Mouse (Mus musculus): ENCODE measurements at regions not wholly inside any gene's neighbourhood (a gene's known extent, or its start where the extent isn't known, plus 50 kb on each side); places are given as distances from the start of the nearest gene placed in this dataset.

- H3K4me1 ChIP-seq (ENCODE audit: control insufficient read depth, insufficient read depth, low read length): peaks cover 24% of the 10 kb centered on the region
- H3K27ac ChIP-seq (ENCODE audit: low read depth, low read length): no peak overlapping the region
- H3K4me2 ChIP-seq (ENCODE audit: low read length): peak overlapping the region; percentile 16; the same call in 1 of the 2 replicates
- H3K27me3 ChIP-seq (replicated peaks; ENCODE audit: control insufficient read depth, insufficient read depth, low read length): peaks cover 14% of the 10 kb centered on the region
- H3K9ac ChIP-seq (ENCODE audit: low read length): no peak overlapping the region
- no peak overlapping the region for H3K4me3 ChIP-seq (ENCODE audit: low read depth, low read length)
- peak; percentile 79 for ATAC-seq
- DNase-seq (ENCODE audit: low spot score): peak; percentile 74
- no peaks in the 10 kb centered on the region for H3K36me3 ChIP-seq (ENCODE audit: control insufficient read depth, insufficient read depth, low read length)
- 2% methylated on average over 7 of the region's 7 CpGs for WGBS
- H3K9me3 ChIP-seq (replicated peaks; ENCODE audit: control insufficient read depth, low read length): no peaks in the 10 kb centered on the region
Measured at GRCm38 (mm10) chr9:23011316-23011959, 211.4 kb upstream of the Bmper start.

GRCm38 (mm10) chr9:23012130-23012529 is 210.7 kb upstream of the Bmper start:
- peaks cover 14% of the 10 kb centered on the region for H3K27me3 ChIP-seq (replicated peaks; ENCODE audit: control insufficient read depth, insufficient read depth, low read length)
- no peak overlapping the region for H3K4me3 ChIP-seq (ENCODE audit: low read depth, low read length)
- no peak overlapping the region for H3K4me2 ChIP-seq (ENCODE audit: low read length)
- WGBS: 20% methylated on average over 5 of the region's 5 CpGs
- peaks cover 24% of the 10 kb centered on the region for H3K4me1 ChIP-seq (ENCODE audit: control insufficient read depth, insufficient read depth, low read length)
- DNase-seq (ENCODE audit: low spot score) (no peak), ATAC-seq (0 out of 2 replicates have a peak, but pooled peaks have one; percentile 4)
- no peaks in the 10 kb centered on the region for H3K9me3 ChIP-seq (replicated peaks; ENCODE audit: control insufficient read depth, low read length)
- H3K36me3 ChIP-seq (ENCODE audit: control insufficient read depth, insufficient read depth, low read length): no peaks in the 10 kb centered on the region
- no peak overlapping the region for H3K27ac ChIP-seq (ENCODE audit: low read depth, low read length)
- no peak overlapping the region for H3K9ac ChIP-seq (ENCODE audit: low read length)

- Histone ChIP-seq H3K9ac (ENCODE audit: low read length) (no peak overlapping the region), H3K27me3 (replicated peaks; ENCODE audit: control insufficient read depth, insufficient read depth, low read length) (no peaks in the 10 kb centered on the region), H3K4me2 (ENCODE audit: low read length) (no peak overlapping the region), H3K27ac (ENCODE audit: low read depth, low read length) (no peak overlapping the region), H3K9me3 (replicated peaks; ENCODE audit: control insufficient read depth, low read length) (no peaks in the 10 kb centered on the region), H3K36me3 (ENCODE audit: control insufficient read depth, insufficient read depth, low read length) (no peaks in the 10 kb centered on the region), H3K4me1 (ENCODE audit: control insufficient read depth, insufficient read depth, low read length) (peaks cover 5% of the 10 kb centered on the region), H3K4me3 (ENCODE audit: low read depth, low read length) (no peak overlapping the region)
- no peak for ATAC-seq
- WGBS: 98% methylated on average over 1 of the region's 1 CpGs
- DNase-seq (ENCODE audit: low spot score): no peak
Measured at GRCm38 (mm10) chr9:23016733-23017132, 206.1 kb upstream of the Bmper start.

DNA sequence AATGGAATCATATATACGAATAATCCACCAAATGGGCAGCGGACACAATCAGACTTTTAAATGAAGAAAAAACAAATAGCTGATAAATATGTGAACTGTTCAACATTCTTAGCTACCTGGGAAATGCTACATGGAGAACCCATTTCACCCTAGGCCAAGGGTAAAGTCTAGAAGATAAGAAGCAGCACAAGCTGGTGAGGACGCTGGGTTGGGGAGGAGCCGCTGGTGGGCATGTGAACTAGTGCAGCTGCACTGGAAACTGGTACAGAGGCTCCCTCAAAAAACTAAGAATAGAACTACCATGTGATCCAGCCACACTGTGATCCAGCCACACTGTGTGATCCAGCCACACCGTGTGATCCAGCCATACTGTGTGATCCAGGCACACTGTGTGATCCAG is 198.8 kb upstream of the Bmper start:
- no peaks in the 10 kb centered on the region for H3K9me3 ChIP-seq (replicated peaks; ENCODE audit: control insufficient read depth, low read length)
- ATAC-seq (no peak), DNase-seq (ENCODE audit: low spot score) (no peak)
- no peak overlapping the region for H3K4me2 ChIP-seq (ENCODE audit: low read length)
- H3K4me3 ChIP-seq (ENCODE audit: low read depth, low read length): no peak overlapping the region
- no peak overlapping the region for H3K9ac ChIP-seq (ENCODE audit: low read length)
- H3K27me3 ChIP-seq (replicated peaks; ENCODE audit: control insufficient read depth, insufficient read depth, low read length): no peaks in the 10 kb centered on the region
- 95% methylated on average over 5 of the region's 5 CpGs for WGBS
- no peak overlapping the region for H3K27ac ChIP-seq (ENCODE audit: low read depth, low read length)
- no peaks in the 10 kb centered on the region for H3K36me3 ChIP-seq (ENCODE audit: control insufficient read depth, insufficient read depth, low read length)
- peaks cover 4% of the 10 kb centered on the region; the same call in 1 of the 2 replicates for H3K4me1 ChIP-seq (ENCODE audit: control insufficient read depth, insufficient read depth, low read length)

DNA sequence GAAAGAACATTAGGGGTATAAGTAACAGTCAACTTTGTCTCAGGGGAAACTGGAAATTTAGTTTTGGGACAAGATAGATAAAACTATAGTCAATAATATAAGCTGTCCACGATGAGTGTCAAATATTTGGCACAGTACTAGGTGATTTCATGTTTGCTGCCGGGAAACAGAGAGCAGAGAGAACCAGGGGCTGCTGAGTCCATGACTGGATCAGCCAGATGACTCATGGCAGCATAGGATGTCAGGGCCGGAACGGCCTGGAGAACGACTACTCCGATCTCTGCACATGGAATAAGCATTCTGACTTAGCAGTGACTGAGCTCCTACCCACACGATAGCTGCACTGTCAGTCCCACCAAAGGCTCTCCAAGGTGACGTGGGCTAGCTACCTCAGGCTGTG is 197.6 kb upstream of the Bmper start:
- ATAC-seq (no peak), DNase-seq (ENCODE audit: low spot score) (no peak)
- no peak overlapping the region for H3K4me2 ChIP-seq (ENCODE audit: low read length)
- H3K27me3 ChIP-seq (replicated peaks; ENCODE audit: control insufficient read depth, insufficient read depth, low read length): no peaks in the 10 kb centered on the region
- H3K9ac ChIP-seq (ENCODE audit: low read length): no peak overlapping the region
- 93% methylated on average over 8 of the region's 8 CpGs for WGBS
- H3K4me1 ChIP-seq (ENCODE audit: control insufficient read depth, insufficient read depth, low read length): peaks cover 4% of the 10 kb centered on the region; the same call in 1 of the 2 replicates
- no peak overlapping the region for H3K27ac ChIP-seq (ENCODE audit: low read depth, low read length)
- H3K4me3 ChIP-seq (ENCODE audit: low read depth, low read length): no peak overlapping the region
- H3K9me3 ChIP-seq (replicated peaks; ENCODE audit: control insufficient read depth, low read length): no peaks in the 10 kb centered on the region
- H3K36me3 ChIP-seq (ENCODE audit: control insufficient read depth, insufficient read depth, low read length): no peaks in the 10 kb centered on the region

DNA sequence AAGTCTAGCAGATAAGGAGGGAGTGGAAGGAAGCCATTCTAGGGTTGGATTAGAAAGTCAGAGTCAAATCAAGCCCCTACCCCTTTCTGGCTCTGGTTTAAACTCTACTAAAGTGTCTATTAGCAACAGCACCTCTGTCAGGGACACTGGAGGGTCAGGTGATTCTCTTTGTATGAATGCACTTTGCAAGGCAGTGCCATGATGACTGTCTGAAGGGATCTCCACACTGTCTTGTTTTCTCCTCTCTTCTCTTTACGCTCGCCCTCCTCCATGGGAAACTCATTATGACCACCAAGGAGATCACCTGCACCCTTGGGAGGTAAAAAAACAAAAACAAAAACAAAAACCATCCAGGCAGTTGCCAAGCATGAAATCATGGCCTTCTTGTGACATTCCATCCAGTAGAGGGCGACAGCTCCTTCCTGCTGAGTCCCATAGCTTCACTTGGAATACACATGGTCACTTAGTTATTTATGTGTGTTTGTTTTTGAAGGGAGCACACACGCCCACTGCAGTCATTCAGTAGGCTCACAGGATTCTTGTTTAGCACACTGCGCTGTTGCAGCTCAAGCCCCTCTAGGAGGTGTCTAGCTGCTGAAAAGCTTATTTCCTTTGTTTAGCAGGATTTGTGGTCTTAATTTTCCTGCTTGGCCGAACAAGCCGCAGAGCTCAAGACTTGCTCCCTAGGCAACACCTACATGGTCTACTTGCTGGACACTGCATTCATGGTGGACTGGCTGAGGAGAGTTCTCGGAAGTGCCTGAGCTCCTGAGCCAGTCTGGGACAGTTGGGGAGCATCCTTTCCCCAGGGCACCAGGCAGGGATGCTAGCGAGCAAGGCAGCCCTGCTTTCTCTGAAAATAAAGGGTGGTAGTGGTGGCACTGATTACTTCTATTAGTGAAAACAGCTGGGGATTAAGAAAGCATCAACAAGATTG is 195.2 kb upstream of the Bmper start:
- ATAC-seq (peak; percentile 79), DNase-seq (ENCODE audit: low spot score) (peak; percentile 84)
- H3K27me3 ChIP-seq (replicated peaks; ENCODE audit: control insufficient read depth, insufficient read depth, low read length): no peaks in the 10 kb centered on the region
- H3K36me3 ChIP-seq (ENCODE audit: control insufficient read depth, insufficient read depth, low read length): no peaks in the 10 kb centered on the region
- peaks cover 4% of the 10 kb centered on the region; the same call in 1 of the 2 replicates for H3K4me1 ChIP-seq (ENCODE audit: control insufficient read depth, insufficient read depth, low read length)
- no peak overlapping the region for H3K4me2 ChIP-seq (ENCODE audit: low read length)
- no peak overlapping the region for H3K4me3 ChIP-seq (ENCODE audit: low read depth, low read length)
- H3K27ac ChIP-seq (ENCODE audit: low read depth, low read length): no peak overlapping the region
- H3K9ac ChIP-seq (ENCODE audit: low read length): no peak overlapping the region
- no peaks in the 10 kb centered on the region for H3K9me3 ChIP-seq (replicated peaks; ENCODE audit: control insufficient read depth, low read length)
- WGBS: 29% methylated on average over 9 of the region's 9 CpGs

- no peak for DNase-seq (ENCODE audit: low spot score)
Measured at GRCm38 (mm10) chr9:23029421-23029820, 193.5 kb upstream of the Bmper start.

DNA sequence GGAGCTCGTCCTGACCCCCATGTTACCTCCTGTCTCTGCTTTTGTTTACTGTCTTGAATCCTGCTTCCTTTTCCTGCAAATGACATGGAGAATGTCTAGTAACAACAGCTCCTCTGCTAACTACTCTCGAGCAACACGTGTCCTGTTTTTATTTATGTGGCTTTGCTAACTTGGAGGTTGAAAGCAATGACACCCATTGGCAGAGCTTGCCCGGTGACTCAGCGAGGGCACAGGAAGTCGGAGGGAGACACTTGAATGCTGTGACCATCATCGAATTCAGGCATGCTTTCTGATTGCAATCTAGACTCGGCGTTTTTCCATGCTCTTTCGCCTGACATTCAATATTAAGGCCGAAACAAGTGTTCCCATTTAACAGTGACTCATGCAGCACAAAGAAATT is 192.7 kb upstream of the Bmper start:
- Histone ChIP-seq H3K27me3 (replicated peaks; ENCODE audit: control insufficient read depth, insufficient read depth, low read length) (no peaks in the 10 kb centered on the region), H3K4me3 (ENCODE audit: low read depth, low read length) (no peak overlapping the region), H3K4me2 (ENCODE audit: low read length) (no peak overlapping the region), H3K27ac (ENCODE audit: low read depth, low read length) (no peak overlapping the region), H3K36me3 (ENCODE audit: control insufficient read depth, insufficient read depth, low read length) (no peaks in the 10 kb centered on the region), H3K9me3 (replicated peaks; ENCODE audit: control insufficient read depth, low read length) (no peaks in the 10 kb centered on the region), H3K4me1 (ENCODE audit: control insufficient read depth, insufficient read depth, low read length) (peaks cover 4% of the 10 kb centered on the region; the same call in 1 of the 2 replicates), H3K9ac (ENCODE audit: low read length) (no peak overlapping the region)
- ATAC-seq (no peak), DNase-seq (ENCODE audit: low spot score) (no peak)
- 89% methylated on average over 11 of the region's 11 CpGs for WGBS

More at GRCm38 (mm10) chr9:23029421-23029820, 193.5 kb upstream of the Bmper start:
- no peaks in the 10 kb centered on the region for H3K36me3 ChIP-seq (ENCODE audit: control insufficient read depth, insufficient read depth, low read length)
- no peak overlapping the region for H3K4me3 ChIP-seq (ENCODE audit: low read depth, low read length)
- no peak overlapping the region for H3K9ac ChIP-seq (ENCODE audit: low read length)
- 90% methylated on average over 4 of the region's 4 CpGs for WGBS
- H3K27ac ChIP-seq (ENCODE audit: low read depth, low read length): no peak overlapping the region
- H3K9me3 ChIP-seq (replicated peaks; ENCODE audit: control insufficient read depth, low read length): no peaks in the 10 kb centered on the region
- no peak for ATAC-seq
- H3K27me3 ChIP-seq (replicated peaks; ENCODE audit: control insufficient read depth, insufficient read depth, low read length): no peaks in the 10 kb centered on the region
- peaks cover 4% of the 10 kb centered on the region; the same call in 1 of the 2 replicates for H3K4me1 ChIP-seq (ENCODE audit: control insufficient read depth, insufficient read depth, low read length)
- H3K4me2 ChIP-seq (ENCODE audit: low read length): no peak overlapping the region

DNA sequence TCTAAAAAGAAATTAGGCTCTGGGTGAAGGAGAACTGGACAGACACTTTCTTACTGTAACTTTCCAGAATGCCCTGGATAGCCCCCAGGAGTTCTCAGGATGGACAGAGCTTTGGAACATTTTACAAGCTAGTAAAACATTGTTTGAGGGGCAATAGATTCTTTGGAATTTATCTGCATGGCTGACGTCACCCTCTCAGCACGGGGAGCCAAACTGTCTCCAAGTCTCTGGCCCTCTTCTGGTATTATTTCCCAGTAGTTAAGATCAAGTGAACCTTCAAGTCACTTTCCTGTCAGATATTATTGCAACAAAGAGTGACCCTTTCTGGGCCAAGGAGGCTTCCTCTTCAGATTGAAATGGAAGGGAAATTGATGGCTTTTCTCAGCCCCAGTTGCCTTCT is 192.3 kb upstream of the Bmper start:
- no peak overlapping the region for H3K9ac ChIP-seq (ENCODE audit: low read length)
- ATAC-seq (no peak), DNase-seq (ENCODE audit: low spot score) (no peak)
- WGBS: 76% methylated on average over 2 of the region's 2 CpGs
- no peaks in the 10 kb centered on the region for H3K36me3 ChIP-seq (ENCODE audit: control insufficient read depth, insufficient read depth, low read length)
- H3K27me3 ChIP-seq (replicated peaks; ENCODE audit: control insufficient read depth, insufficient read depth, low read length): no peaks in the 10 kb centered on the region
- H3K9me3 ChIP-seq (replicated peaks; ENCODE audit: control insufficient read depth, low read length): no peaks in the 10 kb centered on the region
- H3K4me2 ChIP-seq (ENCODE audit: low read length): no peak overlapping the region
- no peak overlapping the region for H3K27ac ChIP-seq (ENCODE audit: low read depth, low read length)
- H3K4me1 ChIP-seq (ENCODE audit: control insufficient read depth, insufficient read depth, low read length): peaks cover 4% of the 10 kb centered on the region; the same call in 1 of the 2 replicates
- H3K4me3 ChIP-seq (ENCODE audit: low read depth, low read length): no peak overlapping the region
